Mouse (Mus musculus) kidney, embryonic 16.5 days (tissue): ENCODE measurements around the gene Naa38. TPM values are rescaled to one million over a fixed set of nuclear protein-coding genes. Genes with fewer than 3 reads are reported as not detected.

Experiments
- ATAC-seq: fragments of 200-750 bp; cut with Nextera tagmentation; 2 replicates; pipeline ENCODE4 v1.8.0; 2017; ENCODE audit warnings: moderate TSS enrichment; ENCODE audit not compliant: low FRiP score, low TSS enrichment
- H3K27ac ChIP-seq: fragments of 300-500 bp; sonication (generic); 2 replicates; pipeline ENCODE4 v1.5.1; 2014; ENCODE audit warnings: low read length
- H3K27me3 ChIP-seq: fragments of 300-500 bp; sonication (generic); 2 replicates; pipeline ENCODE4 v1.6.1; 2014; ENCODE audit warnings: low read length, control low read depth, mixed read lengths; ENCODE audit not compliant: insufficient read depth
- H3K36me3 ChIP-seq: fragments of 300-500 bp; sonication (generic); 2 replicates; pipeline ENCODE4 v1.6.1; 2014; ENCODE audit warnings: low read length, control low read depth, mixed read lengths; ENCODE audit not compliant: insufficient read depth
- H3K4me1 ChIP-seq: fragments of 300-500 bp; sonication (generic); 2 replicates; pipeline ENCODE4 v1.6.1; 2014; ENCODE audit warnings: low read length, control low read depth, mixed read lengths; ENCODE audit not compliant: insufficient read depth
- H3K4me2 ChIP-seq: fragments of 300-500 bp; sonication (generic); replicated peaks from 2 replicates; pipeline ENCODE4 v1.6.1; 2014; ENCODE audit warnings: low read depth, low read length
- H3K4me3 ChIP-seq: fragments of 300-500 bp; sonication (generic); 2 replicates; pipeline ENCODE4 v1.5.1; 2014; ENCODE audit warnings: mild to moderate bottlenecking, low read length
- H3K9ac ChIP-seq: fragments of 300-500 bp; sonication (generic); replicated peaks from 2 replicates; pipeline ENCODE4 v1.6.1; 2014; ENCODE audit warnings: low read length
- H3K9me3 ChIP-seq: fragments of 300-500 bp; sonication (generic); 2 replicates; pipeline ENCODE4 v1.6.1; 2016; ENCODE audit warnings: low read length, control low read depth
- WGBS: fragments of 180-500 bp; shearing (Covaris S2); extraction: QIAGEN DNeasy Blood & Tissue Kit; methylation state at CpG from one replicate; pipeline ENCODE4 v1.1.7; 2014; 5-methylcytosine and 5-hydroxymethylcytosine counted together
- polyA plus RNA-seq: library from polyadenylated mRNA; unstranded; fragments of >200 nt; fragmentation: Nextera tagmentation; extraction: Ambion mirVana; gene quantifications from 2 replicates; pipeline ENCODE4 v1.2.1, GENCODE M21; 2015

The Naa38 gene
- polyA plus RNA-seq, 1 experiment from 2014 or later, result 150 TPM

DNA sequence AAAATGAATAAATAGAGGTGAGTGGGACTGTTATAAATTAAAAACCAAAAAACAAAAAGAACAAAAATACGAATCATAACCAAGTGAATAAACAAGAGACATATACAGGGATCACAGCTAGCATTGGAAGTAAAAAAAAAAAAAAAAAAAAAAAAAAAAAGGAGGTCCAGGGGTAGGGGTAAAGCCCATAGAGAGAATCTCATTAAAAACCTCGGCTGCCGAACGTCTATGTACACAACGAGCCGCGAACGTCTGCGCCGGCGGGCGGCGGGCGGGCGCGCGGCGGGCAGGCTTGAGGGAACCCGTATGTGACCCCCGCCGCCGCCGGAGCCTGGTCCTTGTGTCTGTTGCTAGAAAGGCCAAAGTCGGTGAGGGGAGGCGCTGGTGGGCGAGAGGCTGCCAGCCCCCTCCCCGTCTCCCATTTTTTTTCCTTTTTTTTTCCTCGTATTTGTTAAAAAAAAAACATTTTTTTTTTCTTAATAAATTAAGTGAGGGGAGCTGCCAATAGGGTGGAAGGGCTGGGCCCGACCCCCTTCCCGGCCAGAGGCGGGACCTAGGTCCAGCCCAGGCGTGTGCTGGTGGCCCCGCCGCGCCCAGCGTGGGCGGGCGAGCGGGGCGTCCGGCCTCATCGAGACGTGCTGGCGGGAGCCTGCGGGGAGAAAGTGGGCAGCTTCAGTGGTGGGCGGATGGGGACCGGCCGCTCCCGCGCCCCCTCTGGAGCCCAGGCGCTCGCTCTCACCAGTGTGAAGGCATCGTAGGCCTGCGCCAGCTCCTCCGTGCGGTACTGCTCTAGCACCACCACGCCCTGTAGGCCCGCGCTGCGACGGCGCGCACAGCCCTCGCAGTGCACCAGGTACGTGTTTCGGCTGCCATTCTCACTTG lies 4.2 kb downstream of the Naa38 start:
- Histone ChIP-seq H3K4me3 (peak overlapping the region; percentile 15; the same call in 1 of the 2 replicates), H3K4me1 (peaks cover 40% of the 10 kb centered on the region), H3K27me3 (no peaks in the 10 kb centered on the region), H3K9me3 (no peaks in the 10 kb centered on the region), H3K27ac (no peak overlapping the region), H3K36me3 (peaks cover 41% of the 10 kb centered on the region), H3K9ac (peak overlapping the region; percentile 41; the same call in 1 of the 2 replicates), H3K4me2 (peak overlapping the region; percentile 35)
- ATAC-seq, result no peak
- 34% methylated on average over 66 of the region's 66 CpGs for WGBS

DNA sequence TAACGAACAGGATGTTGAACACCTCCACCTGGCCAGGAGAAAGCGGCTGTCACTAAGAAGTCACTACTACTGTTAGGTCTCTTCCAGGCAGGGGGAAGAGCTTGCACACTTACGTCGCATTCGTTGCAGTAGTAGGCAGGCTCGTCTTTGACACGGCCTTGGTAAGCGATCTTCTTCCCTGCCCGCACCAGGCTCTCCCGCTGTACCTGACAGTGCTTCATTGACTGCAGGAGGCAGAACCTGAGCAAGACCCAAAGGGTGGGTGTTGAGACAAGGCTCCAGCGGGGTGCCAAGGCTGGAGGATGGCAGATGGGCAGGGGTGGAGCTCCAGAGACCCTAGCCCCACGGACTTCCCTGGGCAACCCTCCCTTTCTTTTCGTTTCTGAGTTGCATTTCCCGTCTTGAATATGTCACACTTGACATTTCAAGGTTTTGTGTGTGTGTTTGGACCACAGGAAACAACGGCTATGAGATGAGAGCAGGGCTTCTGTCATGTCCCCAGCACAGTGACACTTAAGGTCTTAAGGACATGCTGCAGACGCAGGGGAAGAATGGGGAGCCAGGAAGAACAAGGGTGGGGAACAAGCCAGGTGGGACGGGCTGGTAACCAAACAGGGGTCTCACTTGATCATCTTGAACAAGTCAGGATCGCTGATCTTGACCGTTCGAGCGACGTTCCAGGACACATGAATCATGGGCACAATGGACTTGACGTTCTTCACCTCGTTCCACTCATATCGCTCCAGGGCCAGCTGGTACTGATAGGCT lies 5.0 kb downstream of the Naa38 start:
- Histone ChIP-seq H3K4me1 (peaks cover 40% of the 10 kb centered on the region), H3K36me3 (peaks cover 49% of the 10 kb centered on the region)

DNA sequence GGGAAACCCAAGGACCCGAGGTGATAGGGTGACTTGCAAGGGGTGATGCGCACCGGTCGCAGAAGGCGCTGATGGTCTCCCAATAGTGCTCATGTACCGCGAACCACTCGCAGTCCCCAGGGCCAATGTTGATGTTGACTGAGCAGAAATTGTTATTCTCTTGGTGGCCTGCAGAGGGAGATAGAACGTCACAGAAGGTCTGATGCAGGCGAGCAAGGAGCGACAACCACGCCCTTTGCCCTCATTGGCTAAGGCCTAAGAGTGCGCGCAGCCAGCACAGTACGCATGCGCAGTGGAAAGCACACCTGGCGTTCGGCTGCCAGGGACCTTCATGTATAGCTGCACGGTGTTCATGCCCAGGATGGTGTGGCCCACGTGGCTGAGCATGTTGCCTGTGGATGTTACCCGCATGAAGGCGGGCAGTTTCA lies 5.9 kb downstream of the Naa38 start:
- no peaks in the 10 kb centered on the region for H3K27me3 ChIP-seq
- H3K9ac ChIP-seq, result no peak overlapping the region
- H3K4me2 ChIP-seq, result no peak overlapping the region
- peak; percentile 75 for ATAC-seq
- H3K4me1 ChIP-seq, result peaks cover 39% of the 10 kb centered on the region
- H3K36me3 ChIP-seq, result peaks cover 58% of the 10 kb centered on the region
- no peak overlapping the region for H3K27ac ChIP-seq
- no peaks in the 10 kb centered on the region for H3K9me3 ChIP-seq
- 20% methylated on average over 22 of the region's 22 CpGs for WGBS
- no peak overlapping the region for H3K4me3 ChIP-seq

More for the DNA sequence above, 5.0 kb downstream of the Naa38 start:
- Histone ChIP-seq H3K27ac (no peak overlapping the region), H3K4me2 (peak overlapping the region; percentile 35), H3K27me3 (no peaks in the 10 kb centered on the region), H3K4me3 (no peak overlapping the region), H3K9ac (peak overlapping the region; percentile 41; the same call in 1 of the 2 replicates), H3K9me3 (no peaks in the 10 kb centered on the region)
- WGBS, result 77% methylated on average over 25 of the region's 25 CpGs
- ATAC-seq, result no peak

DNA sequence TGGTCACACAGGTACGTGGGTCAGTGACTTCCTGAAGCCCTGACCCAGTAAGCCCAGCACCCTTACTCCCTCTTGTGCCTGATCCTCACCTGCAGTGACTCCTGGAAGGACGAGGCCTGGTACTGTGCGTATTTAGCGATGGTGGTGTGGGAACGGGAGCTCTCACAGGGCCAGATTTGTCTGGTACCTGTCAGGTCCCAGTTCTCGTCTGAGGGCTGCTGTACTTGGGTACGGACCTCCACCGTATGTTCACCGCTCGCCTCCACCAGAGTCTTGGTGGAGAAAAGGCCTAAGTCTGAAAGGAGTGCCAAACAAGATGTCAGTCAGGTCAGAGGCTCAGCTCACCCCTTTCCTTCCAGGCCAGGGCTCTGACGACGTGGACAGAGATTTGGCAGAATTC lies 6.7 kb downstream of the Naa38 start:
- no peak overlapping the region for H3K4me2 ChIP-seq
- no peak overlapping the region for H3K9ac ChIP-seq
- ATAC-seq, result no peak
- no peak overlapping the region for H3K27ac ChIP-seq
- peaks cover 66% of the 10 kb centered on the region for H3K36me3 ChIP-seq
- no peaks in the 10 kb centered on the region for H3K9me3 ChIP-seq
- no peak overlapping the region for H3K4me3 ChIP-seq
- no peaks in the 10 kb centered on the region for H3K27me3 ChIP-seq
- peaks cover 31% of the 10 kb centered on the region for H3K4me1 ChIP-seq
- 85% methylated on average over 12 of the region's 12 CpGs for WGBS

DNA sequence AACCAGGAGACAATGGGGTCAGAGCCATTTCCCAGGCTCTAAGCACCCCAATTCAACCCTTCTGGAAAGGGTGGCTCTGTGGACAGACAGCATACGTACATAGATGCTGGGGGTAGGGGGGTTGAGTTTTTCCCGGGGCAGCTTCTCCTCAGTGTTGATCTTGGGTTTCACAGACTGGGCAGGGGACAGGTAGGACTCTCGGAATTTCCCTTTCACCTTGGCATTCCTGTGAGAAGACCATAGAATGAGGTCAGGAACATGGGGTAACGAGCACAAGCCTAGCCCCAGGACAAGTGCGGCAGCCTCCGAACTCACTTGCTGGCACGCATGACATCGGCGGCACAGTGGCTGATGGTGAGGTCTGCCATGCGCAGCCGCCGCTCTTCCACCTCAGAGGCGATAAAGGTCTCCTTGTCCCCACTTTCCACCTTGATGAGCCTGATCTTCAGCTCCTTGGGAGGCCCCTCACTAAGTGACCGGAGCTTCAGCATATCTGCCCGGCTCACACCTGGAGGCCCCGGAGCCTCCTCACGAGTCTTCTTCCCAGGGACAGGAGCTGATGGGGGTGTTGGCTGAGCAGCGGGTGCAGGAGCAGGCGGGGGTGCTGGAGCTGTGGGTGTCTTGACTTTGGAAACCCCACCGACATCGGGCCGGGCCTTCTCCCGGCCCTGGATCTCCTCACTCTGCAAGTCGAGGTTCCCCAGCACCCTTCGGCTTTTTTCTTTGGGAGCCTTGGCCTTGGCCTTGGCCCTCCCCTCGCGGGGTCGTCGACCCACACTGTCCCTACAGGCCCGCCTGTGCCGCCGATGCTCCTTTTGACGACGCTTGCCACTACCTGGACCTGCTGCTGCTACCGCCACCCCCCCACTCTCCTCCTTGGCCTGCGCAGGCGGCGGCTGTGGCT lies 8.7 kb downstream of the Naa38 start:
- H3K9me3 ChIP-seq, result no peaks in the 10 kb centered on the region
- H3K36me3 ChIP-seq, result peaks cover 72% of the 10 kb centered on the region
- no peak overlapping the region for H3K4me2 ChIP-seq
- H3K4me3 ChIP-seq, result no peak overlapping the region
- no peaks in the 10 kb centered on the region for H3K27me3 ChIP-seq
- no peak for ATAC-seq
- H3K4me1 ChIP-seq, result peaks cover 20% of the 10 kb centered on the region
- H3K27ac ChIP-seq, result no peak overlapping the region
- H3K9ac ChIP-seq, result no peak overlapping the region
- 91% methylated on average over 38 of the region's 38 CpGs for WGBS

DNA sequence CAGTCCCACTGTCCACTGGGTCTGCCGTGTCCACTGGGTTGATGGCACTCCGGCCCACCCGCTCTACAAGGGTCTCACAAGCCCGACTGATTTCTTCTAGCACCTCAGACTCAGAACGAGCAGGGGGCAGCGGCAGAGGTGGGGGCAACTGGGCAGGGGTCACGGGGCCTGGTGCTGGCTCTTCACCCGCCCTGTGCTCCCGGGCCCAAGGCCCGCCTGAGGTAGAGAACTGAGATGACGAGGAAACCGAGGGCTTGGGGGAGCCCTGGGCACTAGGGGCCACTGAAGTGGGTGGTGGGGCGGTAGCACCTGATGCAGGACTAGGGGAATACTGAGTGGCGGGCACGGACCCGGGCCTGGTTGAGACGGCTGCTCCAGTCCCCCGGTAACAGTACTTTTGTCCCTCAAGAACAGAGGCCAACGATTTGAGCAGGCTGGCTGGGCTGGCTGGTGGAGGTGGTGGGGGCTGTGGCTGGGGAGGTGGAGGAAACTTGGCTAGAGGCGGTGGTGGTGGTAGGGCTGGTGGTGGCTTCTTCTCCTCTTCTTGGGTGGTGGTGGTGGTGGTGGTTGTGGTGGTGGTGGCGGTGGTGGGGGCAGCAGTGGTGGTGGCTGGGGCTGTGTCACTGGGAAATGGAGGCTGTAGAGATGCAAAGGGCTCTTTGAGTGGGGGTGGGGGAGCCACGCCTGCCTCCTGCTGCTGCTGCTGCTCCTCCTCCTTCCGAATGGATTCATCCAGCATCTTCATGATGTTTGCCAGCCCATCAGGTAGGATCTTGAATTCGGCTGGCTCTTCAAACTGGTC lies 9.5 kb downstream of the Naa38 start:
- 87% methylated on average over 24 of the region's 24 CpGs for WGBS

DNA sequence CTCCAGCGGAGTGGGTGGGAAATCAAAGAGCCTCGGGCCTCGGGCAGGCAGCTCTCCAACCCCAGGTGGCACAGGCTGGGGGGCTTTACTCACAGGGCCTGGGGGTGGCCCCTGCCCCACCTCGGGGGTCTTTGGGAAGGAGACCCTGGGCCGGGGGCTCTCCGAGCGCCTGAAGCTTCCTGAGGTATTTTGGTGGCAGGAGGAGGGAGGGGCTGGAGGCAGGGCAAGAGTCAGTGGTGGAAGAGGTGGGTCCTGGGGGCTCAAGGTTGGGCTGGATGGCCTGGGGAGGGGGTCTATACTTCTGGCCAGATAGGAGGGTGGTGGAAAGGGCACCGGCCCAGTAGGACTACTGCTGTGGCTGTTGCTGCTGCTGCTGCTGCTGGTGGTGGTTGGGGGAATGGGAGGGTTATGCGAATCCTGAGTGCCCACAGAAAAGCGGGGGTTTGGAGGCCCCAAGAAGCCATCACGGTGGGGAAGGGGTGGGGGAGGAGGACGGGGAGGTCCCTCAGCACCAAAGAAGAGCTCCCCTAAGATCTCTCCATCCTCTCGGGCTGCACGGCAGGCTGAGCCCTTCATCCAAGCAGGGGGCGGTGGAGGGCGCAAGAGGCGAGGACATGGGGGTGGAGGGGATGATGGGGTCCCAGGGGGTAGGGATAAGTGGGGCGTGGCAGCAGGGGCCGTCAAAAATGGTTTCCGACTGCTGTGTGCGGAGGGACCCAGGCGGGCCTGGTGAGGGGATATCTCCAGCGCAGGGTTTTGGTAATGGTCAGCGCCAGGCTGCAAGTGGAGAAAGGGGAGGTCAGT lies 10.3 kb downstream of the Naa38 start:
- H3K9me3 ChIP-seq, result no peaks in the 10 kb centered on the region
- H3K4me1 ChIP-seq, result peaks cover 8% of the 10 kb centered on the region
- WGBS, result 88% methylated on average over 24 of the region's 24 CpGs
- peaks cover 60% of the 10 kb centered on the region for H3K36me3 ChIP-seq
- H3K4me3 ChIP-seq, result no peak overlapping the region
- H3K9ac ChIP-seq, result no peak overlapping the region
- H3K4me2 ChIP-seq, result no peak overlapping the region
- no peaks in the 10 kb centered on the region for H3K27me3 ChIP-seq
- no peak for ATAC-seq
- H3K27ac ChIP-seq, result no peak overlapping the region

More for the DNA sequence above, 9.5 kb downstream of the Naa38 start:
- Histone ChIP-seq H3K9me3 (no peaks in the 10 kb centered on the region), H3K4me3 (no peak overlapping the region), H3K4me1 (peaks cover 14% of the 10 kb centered on the region), H3K9ac (no peak overlapping the region), H3K27me3 (no peaks in the 10 kb centered on the region), H3K36me3 (peaks cover 68% of the 10 kb centered on the region), H3K27ac (no peak overlapping the region), H3K4me2 (no peak overlapping the region)
- ATAC-seq, result no peak

DNA sequence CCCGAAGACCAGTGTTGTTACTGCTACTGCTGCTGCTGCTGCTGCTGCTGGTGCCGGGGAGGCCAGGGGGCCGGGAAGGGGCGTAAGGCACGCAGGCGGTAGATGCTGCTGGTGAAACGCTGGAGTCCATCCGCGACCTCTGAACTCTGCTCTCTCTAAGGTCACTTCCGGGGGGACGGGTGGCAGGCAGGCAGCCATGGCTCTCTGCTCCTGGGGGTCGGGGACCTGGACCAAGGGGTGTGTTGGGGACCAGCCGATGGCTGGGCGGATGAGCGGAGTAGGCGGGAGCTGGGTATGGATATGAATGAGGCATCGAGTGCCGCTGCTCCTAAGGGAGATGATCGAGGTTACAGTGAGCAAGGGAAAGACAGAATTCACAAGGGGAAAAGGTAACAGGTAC lies 11.0 kb downstream of the Naa38 start:
- Histone ChIP-seq H3K36me3 (peaks cover 55% of the 10 kb centered on the region), H3K9ac (no peak overlapping the region), H3K27me3 (no peaks in the 10 kb centered on the region), H3K4me3 (no peak overlapping the region), H3K27ac (no peak overlapping the region), H3K4me2 (no peak overlapping the region), H3K4me1 (peaks cover 8% of the 10 kb centered on the region), H3K9me3 (no peaks in the 10 kb centered on the region)
- ATAC-seq, result no peak
- 86% methylated on average over 19 of the region's 19 CpGs for WGBS
